ENCODE assay signal across 8 mouse cellular contexts in genomic region chr1:160045056-160045715, GRCm38 (mm10). TPM values are rescaled to one million over a fixed set of nuclear protein-coding genes. Genes with fewer than 3 reads are reported as not detected.
DNase-seq lines count a peak whose midpoint lies in the region; ATAC-seq and TF ChIP-seq lines count a peak whose summit lies in the region.

No protein-coding gene starts in this region.

- H3K27ac ChIP-seq in spleen, adult 2 months (ENCODE audit: insufficient read depth, low read length) = peak overlapping the region; percentile 94
- no peak overlapping the region for H3K27ac ChIP-seq in intestine, embryonic 14.5 days (ENCODE audit: low read depth)
- H3K27ac ChIP-seq in lung, embryonic 15.5 days = peak overlapping the region; percentile 80

- H3K4me1 ChIP-seq in spleen, adult 2 months (ENCODE audit: control insufficient read depth, insufficient read depth, insufficient read length) = peaks cover 16% of the 10 kb centered on the region; the same call in 1 of the 2 replicates
- H3K4me1 ChIP-seq in intestine, embryonic 14.5 days (replicated peaks; ENCODE audit: control insufficient read depth, insufficient read depth, low read length) = peaks cover 5% of the 10 kb centered on the region; the same call in 1 of the 2 replicates
- peaks cover 44% of the 10 kb centered on the region for H3K4me1 ChIP-seq in lung, embryonic 15.5 days

- peak overlapping the region; percentile 82 for H3K4me3 ChIP-seq in spleen, adult 2 months (ENCODE audit: extremely low read depth, insufficient read depth, insufficient read length)
- H3K4me3 ChIP-seq in intestine, embryonic 14.5 days (ENCODE audit: low read depth, low read length) = peak overlapping the region; percentile 42; the same call in 1 of the 2 replicates
- peak overlapping the region; percentile 50 for H3K4me3 ChIP-seq in lung, embryonic 15.5 days

- H3K27me3 ChIP-seq in spleen, adult 2 months (ENCODE audit: control insufficient read depth, insufficient read depth, low read length) = no peaks in the 10 kb centered on the region
- H3K27me3 ChIP-seq in intestine, embryonic 14.5 days (replicated peaks; ENCODE audit: control insufficient read depth, insufficient read depth, low read length) = no peaks in the 10 kb centered on the region
- H3K27me3 ChIP-seq in lung, embryonic 15.5 days = no peaks in the 10 kb centered on the region

- no peak for TF ChIP-seq POLR2A in spleen, adult 2 months (IDR thresholded peaks at IDR 0.05; ENCODE audit: low read depth, low read length)

- H3K9ac ChIP-seq in intestine, embryonic 14.5 days (ENCODE audit: low read length) = peak overlapping the region; percentile 50; the same call in 1 of the 2 replicates
- peak overlapping the region; percentile 61; the same call in 1 of the 2 replicates for H3K9ac ChIP-seq in lung, embryonic 15.5 days

- H3K9me3 ChIP-seq in intestine, embryonic 14.5 days (ENCODE audit: control insufficient read depth, low read length) = no peaks in the 10 kb centered on the region
- no peaks in the 10 kb centered on the region for H3K9me3 ChIP-seq in lung, embryonic 15.5 days

- ATAC-seq in erythroid progenitor cell, adult 5-6 weeks (replicated peaks; ENCODE audit: low FRiP score, poor library complexity, severe bottlenecking) = 0 out of 2 replicates have a peak, but pooled peaks have one; percentile 31
- ATAC-seq in intestine, embryonic 14.5 days (replicated peaks; ENCODE audit: low FRiP score, low TSS enrichment, low read depth) = no peak
- ATAC-seq in lung, embryonic 15.5 days (ENCODE audit: borderline replicate concordance, extremely low read depth, low FRiP score, low TSS enrichment) = no peak

- H3K4me2 ChIP-seq in intestine, embryonic 14.5 days (ENCODE audit: low read length) = peak overlapping the region; percentile 65
- H3K4me2 ChIP-seq in lung, embryonic 15.5 days = peak overlapping the region; percentile 77

- DNase-seq in spleen, adult 2 months (ENCODE audit: low read depth in 1 of 2, low spot score in 2 of 2) = no peak
- DNase-seq in spleen, postnatal 14 days (ENCODE audit: low spot score in 2 of 2) = no peak
- no peak for DNase-seq in intestine, embryonic 14.5 days (ENCODE audit: low spot score)
- DNase-seq in right cerebral cortex, postnatal 25 days = no peak
- DNase-seq in right cerebral cortex, adult 2 months (ENCODE audit: low spot score in 2 of 2) = no peak
- DNase-seq in frontal cortex, postnatal 14 days (ENCODE audit: low spot score in 2 of 2) = no peak

- WGBS in spleen, adult 2 months = 10% methylated on average over 3 of the region's 3 CpGs
- 57% methylated on average over 3 of the region's 3 CpGs for WGBS in intestine, embryonic 14.5 days
- 45% methylated on average over 3 of the region's 3 CpGs for WGBS in lung, embryonic 15.5 days

- TF ChIP-seq CTCF in spleen, adult 2 months (IDR thresholded peaks at IDR 0.05; ENCODE audit: extremely low read depth, insufficient read depth, insufficient read length, insufficient replicate concordance) = no peak

- peaks cover 1% of the 10 kb centered on the region; the same call in 1 of the 2 replicates for H3K36me3 ChIP-seq in spleen, adult 2 months (ENCODE audit: control insufficient read depth, insufficient read depth, low read length)
- no peaks in the 10 kb centered on the region for H3K36me3 ChIP-seq in intestine, embryonic 14.5 days (ENCODE audit: control insufficient read depth, insufficient read depth, low read length)
- H3K36me3 ChIP-seq in lung, embryonic 15.5 days = no peaks in the 10 kb centered on the region

RNA-seq across cellular contexts. Expression of gene 4930523C07Rik, which starts 1.0 kb away (rescaled TPM):
- 37.4 and 37.9 TPM in 2 replicates for polyA plus RNA-seq in spleen, adult 2 months (2012; rRNA removed)
- total RNA-seq in erythroid progenitor cell, adult 5-6 weeks (2015; ENCODE audit: low replicate concordance) = 26.0 and 46.5 TPM in 2 replicates
- total RNA-seq in erythroid progenitor cell, adult 5-6 weeks (2017; ENCODE audit: low replicate concordance) = 25.9 and 91.2 TPM in 2 replicates
- 5.1 and 7.3 TPM in 2 replicates for polyA plus RNA-seq in intestine, embryonic 14.5 days (2014; fragmentation: Nextera tagmentation; extraction: Ambion mirVana)
- polyA plus RNA-seq in lung, embryonic 15.5 days (2015; fragmentation: Nextera tagmentation; extraction: Ambion mirVana) = 26.5 and 32.5 TPM in 2 replicates
